Mouse (Mus musculus) lung, embryonic 16.5 days (tissue): ENCODE data around the gene Wipf2. TPM values are rescaled to one million over a fixed set of nuclear protein-coding genes. Genes with fewer than 3 reads are reported as not detected.

Source experiments
- ATAC-seq: fragments of 200-750 bp; cut with Nextera tagmentation; 2 replicates; pipeline ENCODE4 v1.8.0; 2017; ENCODE audit warnings: low read depth, mild to moderate bottlenecking, moderate library complexity
- H3K27ac ChIP-seq: fragments of 300-500 bp; sonication (generic); 2 replicates; pipeline ENCODE4 v1.5.1; 2014; ENCODE audit warnings: mild to moderate bottlenecking, control low read depth, low read length
- H3K27me3 ChIP-seq: fragments of 300-500 bp; sonication (generic); 2 replicates; pipeline ENCODE4 v1.6.1; 2014; ENCODE audit warnings: low read depth, low read length, mixed read lengths; ENCODE audit not compliant: control insufficient read depth, insufficient read depth
- H3K36me3 ChIP-seq: fragments of 300-500 bp; sonication (generic); 2 replicates; pipeline ENCODE4 v1.6.1; 2014; ENCODE audit warnings: low read length; ENCODE audit not compliant: control insufficient read depth, insufficient read depth
- H3K4me1 ChIP-seq: fragments of 300-500 bp; sonication (generic); replicated peaks from 2 replicates; pipeline ENCODE4 v1.6.1; 2014; ENCODE audit warnings: low read length, mixed read lengths; ENCODE audit not compliant: control insufficient read depth, insufficient read depth
- H3K4me2 ChIP-seq: fragments of 300-500 bp; sonication (generic); 2 replicates; pipeline ENCODE4 v1.6.1; 2014; ENCODE audit warnings: low read depth, low read length, control low read depth
- H3K4me3 ChIP-seq: fragments of 300-500 bp; sonication (generic); 2 replicates; pipeline ENCODE4 v1.5.1; 2014; ENCODE audit warnings: mild to moderate bottlenecking, low read length, control low read depth
- H3K9ac ChIP-seq: fragments of 300-500 bp; sonication (generic); 2 replicates; pipeline ENCODE4 v1.6.1; 2014; ENCODE audit warnings: low read length, control low read depth
- H3K9me3 ChIP-seq: fragments of 300-500 bp; sonication (generic); 2 replicates; pipeline ENCODE4 v1.6.1; 2016; ENCODE audit warnings: low read length; ENCODE audit not compliant: control insufficient read depth
- WGBS: fragments of 180-500 bp; shearing (Covaris S2); extraction: QIAGEN DNeasy Blood & Tissue Kit; methylation state at CpG from one replicate; pipeline ENCODE4 v1.1.7; 2014; 5-methylcytosine and 5-hydroxymethylcytosine counted together
- polyA plus RNA-seq: library from polyadenylated mRNA; unstranded; fragments of >200 nt; fragmentation: Nextera tagmentation; extraction: Ambion mirVana; gene quantifications from 2 replicates; pipeline ENCODE4 v1.2.1, GENCODE M21; 2015

Wipf2 gene
- polyA plus RNA-seq, 1 experiment from 2014 or later, result 4.6 TPM

- Histone ChIP-seq H3K9ac (no peak overlapping the region), H3K27me3 (no peaks in the 10 kb centered on the region), H3K27ac (peak overlapping the region; percentile 88), H3K4me3 (no peak overlapping the region), H3K36me3 (peaks cover 4% of the 10 kb centered on the region; the same call in 1 of the 2 replicates), H3K9me3 (no peaks in the 10 kb centered on the region), H3K4me1 (peaks cover 70% of the 10 kb centered on the region), H3K4me2 (no peak overlapping the region)
- WGBS, result 80% methylated on average over 7 of the region's 7 CpGs
- no peak for ATAC-seq
Observed at GRCm38 (mm10) chr11:98949958-98950460, 86.6 kb downstream of the Wipf2 start.

GRCm38 (mm10) chr11:98950484-98950883 is 87.0 kb downstream of the Wipf2 start:
- Histone ChIP-seq H3K27me3 (no peaks in the 10 kb centered on the region), H3K36me3 (peaks cover 4% of the 10 kb centered on the region; the same call in 1 of the 2 replicates), H3K9me3 (no peaks in the 10 kb centered on the region), H3K4me3 (no peak overlapping the region), H3K9ac (0 out of 2 replicates have a peak overlapping the region, but pooled peaks have one; percentile 22), H3K27ac (peak overlapping the region; percentile 88), H3K4me2 (no peak overlapping the region), H3K4me1 (peaks cover 70% of the 10 kb centered on the region)
- 81% methylated on average over 9 of the region's 9 CpGs for WGBS
- no peak for ATAC-seq

GRCm38 (mm10) chr11:98951026-98951906 is 87.8 kb downstream of the Wipf2 start:
- Histone ChIP-seq H3K4me2 (peak overlapping the region; percentile 9; the same call in 1 of the 2 replicates), H3K9ac (peak overlapping the region; percentile 50), H3K9me3 (no peaks in the 10 kb centered on the region), H3K4me3 (peak overlapping the region; percentile 9; the same call in 1 of the 2 replicates), H3K36me3 (peaks cover 4% of the 10 kb centered on the region; the same call in 1 of the 2 replicates), H3K4me1 (peaks cover 71% of the 10 kb centered on the region), H3K27me3 (no peaks in the 10 kb centered on the region), H3K27ac (peak overlapping the region; percentile 88)
- 40% methylated on average over 16 of the region's 16 CpGs for WGBS
- ATAC-seq, result peak; percentile 74

GRCm38 (mm10) chr11:98952111-98952510 is 88.7 kb downstream of the Wipf2 start:
- Histone ChIP-seq H3K4me1 (peaks cover 74% of the 10 kb centered on the region), H3K27ac (no peak overlapping the region), H3K9ac (no peak overlapping the region)

GRCm38 (mm10) chr11:98952736-98953135 is 89.3 kb downstream of the Wipf2 start:
- Histone ChIP-seq H3K27me3 (no peaks in the 10 kb centered on the region), H3K27ac (0 out of 2 replicates have a peak overlapping the region, but pooled peaks have one; percentile 36), H3K36me3 (peaks cover 4% of the 10 kb centered on the region), H3K9me3 (no peaks in the 10 kb centered on the region), H3K4me1 (peaks cover 68% of the 10 kb centered on the region), H3K4me2 (no peak overlapping the region), H3K9ac (no peak overlapping the region), H3K4me3 (no peak overlapping the region)
- 40% methylated on average over 2 of the region's 2 CpGs for WGBS
- ATAC-seq, result no peak

More at GRCm38 (mm10) chr11:98952111-98952510, 88.7 kb downstream of the Wipf2 start:
- Histone ChIP-seq H3K27me3 (no peaks in the 10 kb centered on the region), H3K4me3 (no peak overlapping the region), H3K36me3 (peaks cover 4% of the 10 kb centered on the region), H3K9me3 (no peaks in the 10 kb centered on the region), H3K4me2 (no peak overlapping the region)
- ATAC-seq, result no peak
- 84% methylated on average over 1 of the region's 1 CpGs for WGBS

- no peak overlapping the region for H3K4me3 ChIP-seq
- peaks cover 4% of the 10 kb centered on the region for H3K36me3 ChIP-seq
- no peak for ATAC-seq
- no peaks in the 10 kb centered on the region for H3K9me3 ChIP-seq
- WGBS, result 8% methylated on average over 2 of the region's 2 CpGs
- peaks cover 65% of the 10 kb centered on the region for H3K4me1 ChIP-seq
- H3K9ac ChIP-seq, result no peak overlapping the region
- peak overlapping the region; percentile 80 for H3K27ac ChIP-seq
- no peak overlapping the region for H3K4me2 ChIP-seq
- H3K27me3 ChIP-seq, result no peaks in the 10 kb centered on the region
Observed at GRCm38 (mm10) chr11:98953361-98953760, 89.9 kb downstream of the Wipf2 start.

DNA sequence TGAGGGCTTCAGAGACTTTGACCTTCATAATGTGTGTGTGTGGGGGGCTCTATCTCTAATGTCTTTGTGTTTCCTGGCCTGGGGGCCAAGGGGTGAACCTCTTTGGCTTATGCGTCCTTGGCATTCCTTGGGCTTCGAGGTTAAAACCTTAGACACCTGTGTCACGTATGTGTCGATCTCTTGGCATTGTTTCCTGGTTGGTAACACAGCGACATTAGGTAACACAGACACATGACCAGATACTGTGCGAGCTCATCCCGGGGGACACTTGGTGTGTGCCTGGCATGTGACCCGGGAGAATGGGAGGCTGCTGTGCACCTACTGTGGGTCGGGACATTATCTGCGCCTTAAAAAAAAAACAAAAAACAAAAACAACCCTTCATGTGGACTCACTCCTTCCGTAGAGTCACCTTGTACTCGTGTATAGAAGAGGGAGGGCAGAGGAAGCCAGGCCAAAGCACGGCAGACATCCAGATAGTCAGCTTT is 90.4 kb downstream of the Wipf2 start:
- Histone ChIP-seq H3K36me3 (peaks cover 4% of the 10 kb centered on the region), H3K27ac (peak overlapping the region; percentile 80), H3K27me3 (no peaks in the 10 kb centered on the region), H3K9ac (peak overlapping the region; percentile 47; the same call in 1 of the 2 replicates), H3K4me3 (0 out of 2 replicates have a peak overlapping the region, but pooled peaks have one; percentile 2), H3K4me1 (peaks cover 66% of the 10 kb centered on the region), H3K9me3 (no peaks in the 10 kb centered on the region), H3K4me2 (peak overlapping the region; percentile 42)
- whole genome bisulfite sequencing, result 11% methylated on average over 13 of the region's 13 CpGs
- ATAC-seq, result no peak

GRCm38 (mm10) chr11:98954373-98954772 is 90.9 kb downstream of the Wipf2 start:
- Histone ChIP-seq H3K27me3 (no peaks in the 10 kb centered on the region), H3K9ac (peak overlapping the region; percentile 47; the same call in 1 of the 2 replicates), H3K4me2 (peak overlapping the region; percentile 42), H3K27ac (peak overlapping the region; percentile 80), H3K4me3 (peak overlapping the region; percentile 8; the same call in 1 of the 2 replicates), H3K36me3 (peaks cover 4% of the 10 kb centered on the region), H3K4me1 (peaks cover 69% of the 10 kb centered on the region), H3K9me3 (no peaks in the 10 kb centered on the region)
- WGBS, result 4% methylated on average over 10 of the region's 10 CpGs
- peak; percentile 73 for ATAC-seq
